ENCODE assay signal across 8 mouse cellular contexts in the genomic region with DNA sequence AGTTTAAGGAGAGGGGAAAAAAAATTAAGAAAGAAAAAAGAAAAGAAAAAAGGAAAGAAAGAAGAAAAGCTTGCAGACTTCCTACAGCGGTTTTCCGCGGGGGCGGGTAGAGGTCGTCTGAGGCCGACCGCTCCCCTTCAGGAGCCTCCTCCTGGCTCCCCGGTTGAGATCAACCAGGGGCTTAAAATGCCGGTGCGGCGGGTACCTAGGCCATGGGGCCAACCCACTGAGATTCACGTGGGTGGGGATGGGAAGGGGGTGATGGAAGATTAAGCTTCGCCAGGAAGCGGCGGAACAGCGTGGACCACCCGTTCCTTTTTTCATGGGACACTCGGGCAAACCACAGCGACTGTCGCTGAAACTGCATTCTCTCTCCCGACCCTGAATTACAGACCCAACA. TPM values are rescaled to one million over a fixed set of nuclear protein-coding genes. Genes with fewer than 3 reads are reported as not detected.
DNase-seq lines count a peak whose midpoint lies in the region; ATAC-seq and TF ChIP-seq lines count a peak whose summit lies in the region.
"Had no signal": no experiment of that assay in that cellular context is flagged by ENCODE, and none has a peak within 500 bp of the region (broad histone marks: within the 10 kb centered on the region; RNA-seq: fewer than 3 reads in every experiment).

No protein-coding gene starts in this region.

- ATAC-seq in lung, postnatal 0 days: no peak
- no peak for ATAC-seq in forebrain, embryonic 16.5 days
- ATAC-seq in liver, embryonic 15.5 days (ENCODE audit: insufficient read depth): no peak

- no peaks in the 10 kb centered on the region for H3K27me3 ChIP-seq in lung, postnatal 0 days (replicated peaks; ENCODE audit: insufficient read depth, low read length)
- H3K27me3 ChIP-seq in forebrain, embryonic 16.5 days (replicated peaks; ENCODE audit: control insufficient read depth, insufficient read depth, low read length): peaks cover 14% of the 10 kb centered on the region
- peaks cover 59% of the 10 kb centered on the region for H3K27me3 ChIP-seq in liver, embryonic 15.5 days

- TF ChIP-seq EP300 in lung, postnatal 0 days (IDR thresholded peaks at IDR 0.05): no peak

- H3K4me2 ChIP-seq in lung, postnatal 0 days (replicated peaks; ENCODE audit: low read depth, low read length): peak overlapping the region; percentile 97
- H3K4me2 ChIP-seq in forebrain, embryonic 16.5 days (ENCODE audit: low read length): peak overlapping the region; percentile 68
- peak overlapping the region; percentile 90 for H3K4me2 ChIP-seq in liver, embryonic 15.5 days

- H3K9me3 ChIP-seq in lung, postnatal 0 days (ENCODE audit: low read length): no peaks in the 10 kb centered on the region
- no peaks in the 10 kb centered on the region for H3K9me3 ChIP-seq in forebrain, embryonic 16.5 days (ENCODE audit: control insufficient read depth, low read length)
- no peaks in the 10 kb centered on the region for H3K9me3 ChIP-seq in liver, embryonic 15.5 days (replicated peaks)

- H3K36me3 ChIP-seq in lung, postnatal 0 days (ENCODE audit: insufficient read depth, low read length): no peaks in the 10 kb centered on the region
- H3K36me3 ChIP-seq in forebrain, embryonic 16.5 days (ENCODE audit: control insufficient read depth, insufficient read depth): no peaks in the 10 kb centered on the region
- no peaks in the 10 kb centered on the region for H3K36me3 ChIP-seq in liver, embryonic 15.5 days (replicated peaks)

- H3K4me1 ChIP-seq in lung, postnatal 0 days (ENCODE audit: insufficient read depth, low read depth, low read length): peaks cover 10% of the 10 kb centered on the region; the same call in 1 of the 2 replicates
- peaks cover 59% of the 10 kb centered on the region for H3K4me1 ChIP-seq in forebrain, embryonic 16.5 days (replicated peaks; ENCODE audit: control insufficient read depth, insufficient read depth, low read length)
- peaks cover 47% of the 10 kb centered on the region for H3K4me1 ChIP-seq in liver, embryonic 15.5 days (replicated peaks)

- H3K27ac ChIP-seq in lung, postnatal 0 days (ENCODE audit: low read length): no peak overlapping the region
- H3K27ac ChIP-seq in forebrain, embryonic 16.5 days (ENCODE audit: low read length): no peak overlapping the region
- H3K27ac ChIP-seq in liver, embryonic 15.5 days (replicated peaks): no peak overlapping the region

- 0 out of 2 replicates have a peak overlapping the region, but pooled peaks have one; percentile 23 for H3K9ac ChIP-seq in lung, postnatal 0 days (replicated peaks; ENCODE audit: low read depth)
- H3K9ac ChIP-seq in forebrain, embryonic 16.5 days (replicated peaks; ENCODE audit: low read depth, low read length): peak overlapping the region; percentile 80
- no peak overlapping the region for H3K9ac ChIP-seq in liver, embryonic 15.5 days

- TF ChIP-seq CTCF in lung, postnatal 0 days (IDR thresholded peaks at IDR 0.05): no peak

- peak overlapping the region; percentile 89 for H3K4me3 ChIP-seq in lung, postnatal 0 days (ENCODE audit: low read depth, low read length)
- H3K4me3 ChIP-seq in forebrain, embryonic 16.5 days (replicated peaks; ENCODE audit: low read length): peak overlapping the region; percentile 68
- peak overlapping the region; percentile 74 for H3K4me3 ChIP-seq in liver, embryonic 15.5 days (replicated peaks)

- 9% methylated on average over 21 of the region's 21 CpGs for WGBS in lung, postnatal 0 days
- 4% methylated on average over 21 of the region's 21 CpGs for WGBS in forebrain, embryonic 16.5 days
- 1% methylated on average over 21 of the region's 21 CpGs for WGBS in liver, embryonic 15.5 days (ENCODE audit: insufficient replicate concordance)

- DNase-seq in lung, postnatal 0 days (ENCODE audit: low spot score): no peak
- DNase-seq in lung, postnatal 36 days: no peak
- DNase-seq in thymus, postnatal 36 days: peak; percentile 58 to 67
- DNase-seq in right cerebral cortex, adult 2 months (ENCODE audit: low spot score in 2 of 2): no peak
- DNase-seq in cerebellum, adult 11-12 months: no peak
- DNase-seq: adrenal gland, postnatal 25 days had no signal

RNA-seq across cellular contexts. Expression of a gene that starts 2.3 kb away (rescaled TPM):
- polyA plus RNA-seq in lung, postnatal 0 days (2015; fragmentation: Nextera tagmentation; extraction: Ambion mirVana): 10.2 and 14.3 TPM in 2 replicates
- 29.1 and 29.6 TPM in 2 replicates for polyA plus RNA-seq in forebrain, embryonic 16.5 days (2015; fragmentation: Nextera tagmentation; extraction: Ambion mirVana)
- 4.6 and 4.8 TPM in 2 replicates for polyA plus RNA-seq in liver, embryonic 15.5 days (2015; fragmentation: Nextera tagmentation; extraction: Ambion mirVana)

Comparison
In these comparisons a context has a peak if more than half of its experiments do, and no peak if none do; other contexts are left out.
1. DNase-seq: peak in thymus, postnatal 36 days (2 of 2); none in lung, postnatal 0 days (single experiment), lung, postnatal 36 days (single experiment), right cerebral cortex, adult 2 months (0 of 2) and cerebellum, adult 11-12 months (single experiment).
2. Peak in every context shown above with its lines, with median percentiles within 50 percentile points of each other: H3K4me2 ChIP-seq and H3K4me3 ChIP-seq.